Mouse (Mus musculus): ENCODE results near the gene Slc28a1. TPM values are rescaled to one million over a fixed set of nuclear protein-coding genes. Genes with fewer than 3 reads are reported as not detected.

Slc28a1 gene
- not detected in 2 replicates for polyA plus RNA-seq (2014; fragmentation: Nextera tagmentation; extraction: Ambion mirVana)

- H3K4me2 ChIP-seq (replicated peaks), result no peak within 1 kb of the TSS
- DNase-seq (ENCODE audit: low spot score), result no peak
- no peaks in the 10 kb centered on the region for H3K27me3 ChIP-seq (ENCODE audit: control insufficient read depth, insufficient read depth, low read length)
- H3K9ac ChIP-seq, result no peak within 1 kb of the TSS
- ATAC-seq (ENCODE audit: low FRiP score), result no peak
- WGBS, result 81% methylated on average over 6 of the region's 6 CpGs
- H3K4me3 ChIP-seq (replicated peaks; ENCODE audit: low read length), result no peak within 1 kb of the TSS
- H3K9me3 ChIP-seq (ENCODE audit: control insufficient read depth, low read length), result no peaks in the 10 kb centered on the region
- H3K27ac ChIP-seq, result no peak within 1 kb of the TSS
- no peaks in the 10 kb centered on the region for H3K4me1 ChIP-seq (replicated peaks; ENCODE audit: control insufficient read depth, insufficient read depth, low read length)
- no peaks in the 10 kb centered on the region for H3K36me3 ChIP-seq (replicated peaks; ENCODE audit: control insufficient read depth, insufficient read depth)
These were observed at the start of gene Slc28a1 for GRCm38 (mm10) chr7:81114555-81114954. Slc28a1 (plus strand) TSS chr7:81114799.

DNA sequence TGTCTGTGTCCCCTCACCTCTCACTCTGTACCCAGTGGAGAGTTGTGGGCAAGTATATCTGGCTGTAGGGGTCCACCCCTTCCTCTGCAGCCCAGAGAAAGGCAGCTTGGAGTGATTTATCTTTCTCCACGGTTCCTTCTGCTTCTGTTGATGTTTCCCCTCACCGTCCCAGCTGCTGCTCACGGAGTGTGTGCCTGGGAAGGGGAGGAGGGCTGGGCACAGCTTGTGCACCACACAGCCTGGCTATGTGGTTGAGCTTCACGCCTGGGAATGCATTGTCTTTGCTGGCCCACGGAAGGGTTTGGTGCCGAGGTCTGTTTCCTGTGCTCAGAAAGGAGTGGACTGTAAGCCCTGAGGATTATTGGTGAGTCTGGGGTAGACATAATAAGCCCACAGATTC is 47.9 kb upstream of the Slc28a1 start:
- H3K4me2 ChIP-seq (replicated peaks), result no peak overlapping the region
- no peak overlapping the region for H3K27ac ChIP-seq
- no peaks in the 10 kb centered on the region for H3K9me3 ChIP-seq (ENCODE audit: control insufficient read depth, low read length)
- no peak overlapping the region for H3K9ac ChIP-seq
- H3K4me3 ChIP-seq (replicated peaks; ENCODE audit: low read length), result no peak overlapping the region
- DNase-seq (ENCODE audit: low spot score) (no peak), ATAC-seq (ENCODE audit: low FRiP score) (no peak)
- WGBS, result 38% methylated on average over 6 of the region's 6 CpGs
- H3K4me1 ChIP-seq (replicated peaks; ENCODE audit: control insufficient read depth, insufficient read depth, low read length), result no peaks in the 10 kb centered on the region
- H3K27me3 ChIP-seq (ENCODE audit: control insufficient read depth, insufficient read depth, low read length), result no peaks in the 10 kb centered on the region
- H3K36me3 ChIP-seq (replicated peaks; ENCODE audit: control insufficient read depth, insufficient read depth), result no peaks in the 10 kb centered on the region

DNA sequence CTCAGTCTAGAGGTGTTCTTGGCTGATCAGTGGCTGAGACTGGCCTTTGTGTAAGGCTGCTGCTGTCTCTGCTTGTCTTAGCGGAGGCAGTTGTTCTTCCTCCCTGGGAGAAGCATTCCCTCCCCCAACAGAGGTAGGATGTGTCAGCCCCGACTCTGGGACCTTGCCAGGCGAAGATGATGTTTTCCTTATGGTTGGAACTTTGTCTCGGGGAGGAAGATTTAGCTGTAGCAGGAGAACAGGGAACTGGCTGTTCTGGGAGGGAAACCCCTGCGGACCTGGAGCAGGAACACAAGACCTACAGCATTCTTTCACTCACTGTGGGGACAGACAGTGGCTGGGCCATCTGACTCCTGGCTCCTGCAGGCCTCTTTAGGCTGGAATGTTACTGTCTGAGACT is 42.1 kb upstream of the Slc28a1 start:
- no peaks in the 10 kb centered on the region for H3K9me3 ChIP-seq (ENCODE audit: control insufficient read depth, low read length)
- no peak overlapping the region for H3K9ac ChIP-seq
- ATAC-seq (ENCODE audit: low FRiP score), result no peak
- H3K4me2 ChIP-seq (replicated peaks), result no peak overlapping the region
- 51% methylated on average over 5 of the region's 5 CpGs for WGBS
- no peaks in the 10 kb centered on the region for H3K4me1 ChIP-seq (replicated peaks; ENCODE audit: control insufficient read depth, insufficient read depth, low read length)
- H3K4me3 ChIP-seq (replicated peaks; ENCODE audit: low read length), result no peak overlapping the region
- H3K36me3 ChIP-seq (replicated peaks; ENCODE audit: control insufficient read depth, insufficient read depth), result no peaks in the 10 kb centered on the region
- DNase-seq (ENCODE audit: low spot score), result no peak
- H3K27me3 ChIP-seq (ENCODE audit: control insufficient read depth, insufficient read depth, low read length), result no peaks in the 10 kb centered on the region
- H3K27ac ChIP-seq, result no peak overlapping the region

DNA sequence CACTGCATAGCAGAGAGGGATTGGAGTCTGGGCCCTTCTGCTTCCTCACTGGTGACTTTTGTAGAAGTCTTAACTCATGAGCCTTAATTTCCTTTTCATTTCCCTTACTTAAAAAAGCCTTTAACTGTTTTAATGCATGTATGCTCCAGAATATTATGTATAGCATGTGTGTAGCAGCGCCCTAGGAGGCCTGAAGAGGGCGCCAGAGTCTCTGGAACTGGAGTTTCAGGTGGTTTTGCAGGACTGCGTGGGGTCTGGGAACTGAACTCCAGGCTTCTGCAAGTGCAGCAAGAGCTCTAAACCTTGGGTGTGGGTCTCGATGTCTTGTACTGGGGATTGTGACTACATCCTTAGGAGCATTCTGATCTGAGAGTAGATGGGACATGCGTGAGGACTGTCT is 41.3 kb upstream of the Slc28a1 start:
- no peaks in the 10 kb centered on the region for H3K9me3 ChIP-seq (ENCODE audit: control insufficient read depth, low read length)
- H3K4me1 ChIP-seq (replicated peaks; ENCODE audit: control insufficient read depth, insufficient read depth, low read length), result no peaks in the 10 kb centered on the region
- H3K9ac ChIP-seq, result no peak overlapping the region
- H3K27me3 ChIP-seq (ENCODE audit: control insufficient read depth, insufficient read depth, low read length), result no peaks in the 10 kb centered on the region
- 85% methylated on average over 5 of the region's 5 CpGs for WGBS
- no peaks in the 10 kb centered on the region for H3K36me3 ChIP-seq (replicated peaks; ENCODE audit: control insufficient read depth, insufficient read depth)
- no peak overlapping the region for H3K4me3 ChIP-seq (replicated peaks; ENCODE audit: low read length)
- ATAC-seq (ENCODE audit: low FRiP score), result no peak
- H3K4me2 ChIP-seq (replicated peaks), result no peak overlapping the region
- DNase-seq (ENCODE audit: low spot score), result no peak
- no peak overlapping the region for H3K27ac ChIP-seq

DNA sequence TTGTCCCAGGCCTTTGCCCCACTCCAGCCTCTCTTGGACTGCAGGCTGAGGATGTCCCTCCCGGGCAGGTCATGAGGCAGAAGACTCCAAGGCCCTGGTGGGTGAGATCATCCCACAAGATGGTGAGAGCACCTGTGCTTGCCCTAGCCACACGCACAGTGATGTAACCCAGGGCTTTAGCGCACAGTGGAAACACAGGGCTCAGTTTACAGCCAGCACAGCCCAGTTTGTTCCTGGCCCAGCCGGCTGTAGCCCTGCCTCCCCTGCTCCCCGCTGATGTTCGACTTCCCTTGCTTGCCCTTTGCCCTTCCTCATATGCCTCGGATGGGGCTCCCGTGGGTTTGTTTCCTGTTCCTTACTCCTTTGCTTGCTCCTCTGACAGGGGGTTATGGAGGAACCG is 40.1 kb upstream of the Slc28a1 start:
- Histone ChIP-seq H3K27ac (no peak overlapping the region), H3K27me3 (ENCODE audit: control insufficient read depth, insufficient read depth, low read length) (no peaks in the 10 kb centered on the region), H3K4me3 (replicated peaks; ENCODE audit: low read length) (no peak overlapping the region), H3K4me1 (replicated peaks; ENCODE audit: control insufficient read depth, insufficient read depth, low read length) (no peaks in the 10 kb centered on the region), H3K9ac (no peak overlapping the region), H3K4me2 (replicated peaks) (no peak overlapping the region), H3K36me3 (replicated peaks; ENCODE audit: control insufficient read depth, insufficient read depth) (no peaks in the 10 kb centered on the region), H3K9me3 (ENCODE audit: control insufficient read depth, low read length) (no peaks in the 10 kb centered on the region)
- ATAC-seq (ENCODE audit: low FRiP score), result no peak
- DNase-seq (ENCODE audit: low spot score), result no peak
- 72% methylated on average over 9 of the region's 9 CpGs for WGBS

DNA sequence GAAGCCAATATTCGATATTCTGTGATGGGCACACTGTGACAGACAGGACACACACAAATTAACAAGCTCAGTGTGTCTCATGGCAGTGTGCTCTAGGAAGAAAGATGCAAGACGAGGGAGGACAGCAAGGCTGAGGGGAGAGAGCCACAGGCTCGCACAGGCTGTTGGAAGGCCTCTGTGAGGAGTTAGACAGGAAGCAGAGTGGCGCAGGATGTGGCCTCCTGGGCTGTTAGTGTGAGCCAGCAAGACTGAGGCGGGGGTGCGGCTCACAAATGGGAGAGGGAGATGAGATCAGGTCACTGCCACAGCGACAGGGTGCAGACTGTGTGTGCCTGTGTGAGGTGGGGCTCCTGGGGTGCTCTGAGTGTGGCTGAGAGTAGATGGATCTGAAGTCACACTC is 39.3 kb upstream of the Slc28a1 start:
- Histone ChIP-seq H3K27ac (no peak overlapping the region), H3K27me3 (ENCODE audit: control insufficient read depth, insufficient read depth, low read length) (no peaks in the 10 kb centered on the region), H3K4me1 (replicated peaks; ENCODE audit: control insufficient read depth, insufficient read depth, low read length) (no peaks in the 10 kb centered on the region), H3K4me2 (replicated peaks) (no peak overlapping the region), H3K9ac (no peak overlapping the region), H3K9me3 (ENCODE audit: control insufficient read depth, low read length) (no peaks in the 10 kb centered on the region), H3K4me3 (replicated peaks; ENCODE audit: low read length) (no peak overlapping the region), H3K36me3 (replicated peaks; ENCODE audit: control insufficient read depth, insufficient read depth) (no peaks in the 10 kb centered on the region)
- no peak for DNase-seq (ENCODE audit: low spot score)
- WGBS, result 73% methylated on average over 7 of the region's 7 CpGs
- no peak for ATAC-seq (ENCODE audit: low FRiP score)

DNA sequence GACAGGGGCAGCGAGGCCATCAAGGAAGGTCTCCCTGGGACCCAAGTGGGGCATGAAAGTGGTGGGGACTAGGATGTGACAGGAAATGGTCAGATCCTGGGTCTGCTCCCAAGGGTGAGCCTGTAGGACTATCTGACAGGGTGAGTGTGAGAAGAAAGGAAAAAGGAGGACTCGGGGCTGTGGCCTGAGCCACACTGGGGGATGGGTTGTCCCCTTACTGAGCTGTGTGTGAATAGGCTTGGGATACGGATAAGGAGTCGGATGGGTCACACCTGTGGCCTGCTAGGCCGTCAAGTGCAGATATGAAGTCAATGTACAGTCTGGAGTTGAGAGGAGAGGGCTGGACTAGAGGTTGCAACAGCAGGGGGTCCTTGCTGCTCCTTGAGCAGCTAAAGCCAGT is 38.9 kb upstream of the Slc28a1 start:
- H3K4me3 ChIP-seq (replicated peaks; ENCODE audit: low read length), result no peak overlapping the region
- no peak for ATAC-seq (ENCODE audit: low FRiP score)
- no peaks in the 10 kb centered on the region for H3K27me3 ChIP-seq (ENCODE audit: control insufficient read depth, insufficient read depth, low read length)
- H3K36me3 ChIP-seq (replicated peaks; ENCODE audit: control insufficient read depth, insufficient read depth), result no peaks in the 10 kb centered on the region
- no peak overlapping the region for H3K27ac ChIP-seq
- DNase-seq (ENCODE audit: low spot score), result no peak
- H3K9ac ChIP-seq, result no peak overlapping the region
- 86% methylated on average over 5 of the region's 5 CpGs for WGBS
- H3K9me3 ChIP-seq (ENCODE audit: control insufficient read depth, low read length), result no peaks in the 10 kb centered on the region
- no peak overlapping the region for H3K4me2 ChIP-seq (replicated peaks)
- H3K4me1 ChIP-seq (replicated peaks; ENCODE audit: control insufficient read depth, insufficient read depth, low read length), result no peaks in the 10 kb centered on the region

GRCm38 (mm10) chr7:81077009-81077408 is 37.6 kb upstream of the Slc28a1 start:
- H3K4me1 ChIP-seq (replicated peaks; ENCODE audit: control insufficient read depth, insufficient read depth, low read length), result no peaks in the 10 kb centered on the region
- no peak for DNase-seq (ENCODE audit: low spot score)
- no peak overlapping the region for H3K4me3 ChIP-seq (replicated peaks; ENCODE audit: low read length)
- H3K9me3 ChIP-seq (ENCODE audit: control insufficient read depth, low read length), result no peaks in the 10 kb centered on the region
- H3K9ac ChIP-seq, result no peak overlapping the region
- H3K27me3 ChIP-seq (ENCODE audit: control insufficient read depth, insufficient read depth, low read length), result no peaks in the 10 kb centered on the region
- H3K4me2 ChIP-seq (replicated peaks), result no peak overlapping the region
- no peak overlapping the region for H3K27ac ChIP-seq
- no peaks in the 10 kb centered on the region for H3K36me3 ChIP-seq (replicated peaks; ENCODE audit: control insufficient read depth, insufficient read depth)
- ATAC-seq (ENCODE audit: low FRiP score), result no peak
- WGBS, result 76% methylated on average over 6 of the region's 6 CpGs

- 90% methylated on average over 6 of the region's 6 CpGs for WGBS
- no peak overlapping the region for H3K9ac ChIP-seq
- no peaks in the 10 kb centered on the region for H3K27me3 ChIP-seq (ENCODE audit: control insufficient read depth, insufficient read depth, low read length)
- H3K9me3 ChIP-seq (ENCODE audit: control insufficient read depth, low read length), result no peaks in the 10 kb centered on the region
- H3K36me3 ChIP-seq (replicated peaks; ENCODE audit: control insufficient read depth, insufficient read depth), result no peaks in the 10 kb centered on the region
- DNase-seq (ENCODE audit: low spot score) (no peak), ATAC-seq (ENCODE audit: low FRiP score) (no peak)
- no peak overlapping the region for H3K4me2 ChIP-seq (replicated peaks)
- no peak overlapping the region for H3K4me3 ChIP-seq (replicated peaks; ENCODE audit: low read length)
- H3K4me1 ChIP-seq (replicated peaks; ENCODE audit: control insufficient read depth, insufficient read depth, low read length), result no peaks in the 10 kb centered on the region
- no peak overlapping the region for H3K27ac ChIP-seq
These were observed 35.9 kb upstream of the Slc28a1 start for GRCm38 (mm10) chr7:81078740-81079139.

- no peak for ATAC-seq (ENCODE audit: low FRiP score)
- Histone ChIP-seq H3K4me3 (replicated peaks; ENCODE audit: low read length) (no peak overlapping the region), H3K36me3 (replicated peaks; ENCODE audit: control insufficient read depth, insufficient read depth) (no peaks in the 10 kb centered on the region), H3K9ac (no peak overlapping the region), H3K4me1 (replicated peaks; ENCODE audit: control insufficient read depth, insufficient read depth, low read length) (no peaks in the 10 kb centered on the region), H3K4me2 (replicated peaks) (no peak overlapping the region), H3K9me3 (ENCODE audit: control insufficient read depth, low read length) (no peaks in the 10 kb centered on the region), H3K27me3 (ENCODE audit: control insufficient read depth, insufficient read depth, low read length) (no peaks in the 10 kb centered on the region), H3K27ac (no peak overlapping the region)
- 46% methylated on average over 18 of the region's 18 CpGs for WGBS
- no peak for DNase-seq (ENCODE audit: low spot score)
These were observed 21.1 kb upstream of the Slc28a1 start for GRCm38 (mm10) chr7:81093420-81093965.
